ENCODE assay signal across 11 mouse cellular contexts in the genomic region with DNA sequence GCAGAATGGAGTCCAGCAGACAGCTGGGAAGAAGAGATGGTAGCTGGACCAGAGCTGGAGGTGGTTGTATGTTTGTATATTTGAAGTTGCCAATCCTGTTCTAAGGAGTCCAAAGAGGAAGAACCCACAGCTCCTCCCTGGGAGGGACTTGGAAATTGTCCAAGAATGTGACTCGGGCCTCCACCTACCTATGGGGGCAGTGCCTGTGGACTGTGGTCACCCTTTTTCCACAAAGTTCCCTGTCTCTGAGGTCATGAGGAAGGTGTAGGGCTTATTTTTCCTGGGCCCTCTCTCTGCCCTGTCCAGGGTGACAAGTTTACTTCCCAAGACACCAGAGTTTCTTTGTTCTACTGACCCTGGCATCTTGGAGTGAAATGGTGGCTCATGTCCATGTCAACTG. TPM values are rescaled to one million over a fixed set of nuclear protein-coding genes. Genes with fewer than 3 reads are reported as not detected.
A peak's percentile ranks its signal among the peaks of the same experiment; 100 is the strongest.
DNase-seq lines count a peak whose midpoint lies in the region; ATAC-seq and TF ChIP-seq lines count a peak whose summit lies in the region.
"Had no signal": no experiment of that assay in that cellular context is flagged by ENCODE, and none has a peak within 500 bp of the region (broad histone marks: within the 10 kb centered on the region; RNA-seq: fewer than 3 reads in every experiment).

No protein-coding gene starts in this region.

- peaks cover 16% of the 10 kb centered on the region for H3K4me1 ChIP-seq in intestine, postnatal 0 days (replicated peaks; ENCODE audit: control insufficient read depth, insufficient read depth, low read length)
- H3K4me1 ChIP-seq: heart, embryonic 15.5 days had no signal

- peak; percentile 82 for ATAC-seq in intestine, postnatal 0 days
- no peak for ATAC-seq in cerebellum, adult (ENCODE audit: insufficient number of reproducible peaks, low FRiP score, low TSS enrichment)

- H3K27me3 ChIP-seq in intestine, postnatal 0 days (replicated peaks; ENCODE audit: control insufficient read depth, insufficient read depth, low read length) = no peaks in the 10 kb centered on the region
- H3K27me3 ChIP-seq: embryonic facial prominence, embryonic 13.5 days; heart, embryonic 15.5 days; limb, embryonic 12.5 days had no signal

- peak; percentile 96 for DNase-seq in heart, adult 11 months
- no peak for DNase-seq in heart, postnatal 25 days (ENCODE audit: low spot score)
- DNase-seq in Muller cell, postnatal 12 days (ENCODE audit: inconsistent ontology term) = peak; percentile 57
- DNase-seq in lung, postnatal 36 days = peak; percentile 85
- no peak for DNase-seq in frontal cortex, adult 2 months (ENCODE audit: extremely low spot score in 1 of 2, low spot score in 1 of 2)
- no peak for DNase-seq in right cerebral cortex, postnatal 4 days

- H3K9ac ChIP-seq in intestine, postnatal 0 days (ENCODE audit: low read depth, low read length) = no peak overlapping the region
- H3K9ac ChIP-seq: embryonic facial prominence, embryonic 13.5 days; heart, embryonic 15.5 days; limb, embryonic 12.5 days had no signal

- no peak overlapping the region for H3K4me2 ChIP-seq in intestine, postnatal 0 days (replicated peaks; ENCODE audit: low read depth)
- H3K4me2 ChIP-seq: embryonic facial prominence, embryonic 13.5 days; heart, embryonic 15.5 days; limb, embryonic 12.5 days had no signal

- 0% methylated on average over 1 of the region's 1 CpGs for WGBS in intestine, postnatal 0 days

- intact Hi-C loops in heart, postnatal 25 days (cut with DNase I) = no loop called here

- H3K4me3 ChIP-seq in intestine, postnatal 0 days (ENCODE audit: low read depth, low read length) = no peak overlapping the region
- H3K4me3 ChIP-seq: embryonic facial prominence, embryonic 13.5 days; heart, embryonic 15.5 days; limb, embryonic 12.5 days had no signal

- TF ChIP-seq CTCF in intestine, postnatal 0 days (IDR thresholded peaks at IDR 0.05; ENCODE audit: low read depth) = no peak

- no peaks in the 10 kb centered on the region for H3K36me3 ChIP-seq in intestine, postnatal 0 days (ENCODE audit: control insufficient read depth, insufficient read depth)
- H3K36me3 ChIP-seq: embryonic facial prominence, embryonic 13.5 days; heart, embryonic 15.5 days; limb, embryonic 12.5 days had no signal

- no peaks in the 10 kb centered on the region for H3K9me3 ChIP-seq in intestine, postnatal 0 days (ENCODE audit: control insufficient read depth)
- H3K9me3 ChIP-seq: embryonic facial prominence, embryonic 13.5 days; heart, embryonic 15.5 days; limb, embryonic 12.5 days had no signal

- H3K27ac ChIP-seq in intestine, postnatal 0 days (ENCODE audit: low read depth, low read length) = peak overlapping the region; percentile 93
- H3K27ac ChIP-seq: embryonic facial prominence, embryonic 13.5 days; heart, embryonic 15.5 days; limb, embryonic 12.5 days had no signal

RNA-seq across cellular contexts. Expression of a gene that starts 39.6 kb away (rescaled TPM):
- total RNA-seq in heart, postnatal 25 days (2021) = 10 to 100 TPM; 21.8 to 22.0 TPM
- 50.2 and 50.9 TPM in 2 replicates for polyA plus RNA-seq in intestine, postnatal 0 days (2015; fragmentation: Nextera tagmentation; extraction: Ambion mirVana)
- polyA plus RNA-seq in frontal cortex, adult 2 months (2012; rRNA removed) = 8.7 and 9.8 TPM in 2 replicates

Comparison
In these comparisons a context has a peak if more than half of its experiments do, and no peak if none do; other contexts are left out.
1. DNase-seq: peak in heart, adult 11 months (single experiment), Muller cell, postnatal 12 days (single experiment) and lung, postnatal 36 days (single experiment); none in heart, postnatal 25 days (single experiment), frontal cortex, adult 2 months (0 of 2) and right cerebral cortex, postnatal 4 days (single experiment).